Mouse (Mus musculus) erythroblast, adult 5-6 weeks (primary cell): ENCODE data around the gene Smco2. TPM values are rescaled to one million over a fixed set of nuclear protein-coding genes. Genes with fewer than 3 reads are reported as not detected.

Source experiments
- ATAC-seq: replicated peaks from 2 replicates; pipeline ENCODE4 v1.8.0; 2016; ENCODE audit warnings: moderate number of reproducible peaks, mild to moderate bottlenecking, moderate TSS enrichment, inconsistent platforms; ENCODE audit not compliant: poor library complexity, low FRiP score, severe bottlenecking
- total RNA-seq, 2 experiments: library from RNA; stranded (forward) in 1 of 2; stranded (reverse) in 1 of 2; fragments of 150-400 nt in 1 of 2; fragments of 200-764, 138-1000 nt in 1 of 2; gene quantifications; 2 replicates each; pipeline versions ENCODE4 v1.2.3 to v1.2.4; 2015 to 2017; ENCODE audit warnings: low replicate concordance in 2 of 2

Smco2 gene
- total RNA-seq (2015; ENCODE audit: low replicate concordance) = not detected in 2 replicates
- not detected in 2 replicates for total RNA-seq (2017; ENCODE audit: low replicate concordance)

DNA sequence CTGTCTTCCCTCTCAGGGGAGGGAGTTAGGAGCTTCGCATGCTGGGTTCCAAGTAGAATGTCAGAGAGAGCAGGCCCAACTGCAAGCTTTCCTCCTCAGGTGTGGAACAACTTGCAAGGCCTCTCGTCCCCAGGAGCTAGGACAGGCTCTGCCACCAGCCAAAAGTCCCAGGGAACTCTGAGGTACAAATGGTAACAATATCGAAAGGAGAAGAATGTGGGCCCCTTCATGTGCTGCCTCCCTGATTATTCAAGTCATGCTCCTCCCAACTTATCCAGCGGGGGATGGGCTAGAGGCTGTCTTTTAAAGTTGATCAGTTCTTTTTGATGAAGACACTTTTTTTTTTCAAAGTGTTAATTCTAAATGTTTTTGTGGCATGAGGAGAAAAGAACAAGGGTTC lies at the start of gene Smco2:
Smco2 (plus strand) TSS at position 55 of the 400 bp plus-strand sequence.
- ATAC-seq = no peak

GRCm38 (mm10) chr6:146809991-146810390 lies 39.9 kb upstream of the Smco2 start:
- ATAC-seq = no peak

DNA sequence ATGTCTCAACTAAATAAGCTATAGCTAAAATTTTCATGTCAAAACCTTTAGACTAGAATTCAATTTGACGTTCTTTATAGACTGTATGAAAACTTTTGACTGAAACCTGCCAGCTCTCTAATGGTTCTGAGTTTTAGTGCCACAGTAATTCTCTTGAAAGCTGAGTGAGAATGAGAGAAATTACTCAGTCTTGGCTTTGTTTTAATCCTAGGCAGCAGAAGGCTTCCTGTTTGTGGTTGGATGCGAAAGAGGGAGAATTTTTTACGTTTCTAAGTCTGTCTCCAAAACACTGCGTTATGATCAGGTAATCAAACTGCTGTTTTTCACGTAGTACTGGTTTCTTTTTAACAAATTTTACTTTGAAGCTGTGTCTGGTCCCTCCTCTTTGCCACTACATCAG lies 36.9 kb upstream of the Smco2 start:
- ATAC-seq = no peak

DNA sequence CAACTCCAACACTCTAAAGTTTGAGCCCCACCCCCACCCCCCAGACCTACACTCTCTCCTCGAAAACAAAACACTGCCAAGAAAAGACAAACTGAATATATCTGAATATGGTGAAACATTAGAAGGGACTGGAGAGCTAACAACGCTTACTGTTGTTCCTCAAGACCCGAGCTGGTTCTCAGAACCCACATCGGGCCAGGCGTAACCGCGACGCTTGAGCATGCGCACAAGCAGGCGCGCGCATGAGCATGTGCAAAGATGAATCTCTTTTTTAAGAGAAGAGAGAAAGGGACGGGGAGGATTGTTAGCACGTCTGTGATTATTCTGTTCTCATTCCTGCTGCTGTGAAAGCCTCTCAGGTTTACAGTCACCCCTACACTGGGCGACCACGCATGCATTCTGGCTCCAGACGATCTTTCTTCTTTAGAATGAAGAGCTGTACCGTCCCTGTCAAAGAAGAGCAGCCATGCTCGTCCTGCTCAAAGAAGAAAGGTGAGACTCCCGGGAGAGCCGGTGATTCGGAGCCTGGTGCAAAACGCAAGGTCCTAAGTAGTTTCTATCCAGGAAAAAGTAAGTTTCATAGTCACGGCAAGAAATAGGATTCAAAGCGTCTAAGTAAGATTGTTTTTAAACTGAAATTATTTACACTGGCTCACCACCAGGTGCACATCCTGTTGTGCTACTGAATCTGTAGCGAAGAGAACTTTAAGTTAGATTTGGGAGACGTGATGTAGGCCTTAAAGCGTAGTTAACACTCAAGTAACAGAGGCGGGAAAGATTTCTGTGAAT lies 29.5 kb upstream of the Smco2 start:
- no peak for ATAC-seq

- ATAC-seq = no peak
Observed at GRCm38 (mm10) chr6:146821958-146822357, 27.9 kb upstream of the Smco2 start.

GRCm38 (mm10) chr6:146824727-146825486 lies 25.0 kb upstream of the Smco2 start:
- ATAC-seq = peak; percentile 85

DNA sequence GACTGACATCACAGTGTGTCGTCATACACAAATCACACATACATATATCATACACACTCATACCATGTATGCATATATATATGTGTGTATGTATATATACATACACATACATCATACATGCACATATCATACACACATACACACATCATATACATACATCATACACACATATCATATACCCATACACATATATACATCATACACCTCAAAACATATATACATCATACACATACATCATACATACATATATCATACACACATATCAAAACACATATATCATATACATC lies 24.5 kb upstream of the Smco2 start:
- ATAC-seq = 0 out of 2 replicates have a peak, but pooled peaks have one; percentile 17

- ATAC-seq = no peak
Observed at GRCm38 (mm10) chr6:146831320-146831719, 18.6 kb upstream of the Smco2 start.

GRCm38 (mm10) chr6:146833485-146834314 lies 16.2 kb upstream of the Smco2 start:
- ATAC-seq = peak; percentile 64; the same call in 1 of the 2 replicates

- no peak for ATAC-seq
Observed at GRCm38 (mm10) chr6:146834342-146834741, 15.6 kb upstream of the Smco2 start.

DNA sequence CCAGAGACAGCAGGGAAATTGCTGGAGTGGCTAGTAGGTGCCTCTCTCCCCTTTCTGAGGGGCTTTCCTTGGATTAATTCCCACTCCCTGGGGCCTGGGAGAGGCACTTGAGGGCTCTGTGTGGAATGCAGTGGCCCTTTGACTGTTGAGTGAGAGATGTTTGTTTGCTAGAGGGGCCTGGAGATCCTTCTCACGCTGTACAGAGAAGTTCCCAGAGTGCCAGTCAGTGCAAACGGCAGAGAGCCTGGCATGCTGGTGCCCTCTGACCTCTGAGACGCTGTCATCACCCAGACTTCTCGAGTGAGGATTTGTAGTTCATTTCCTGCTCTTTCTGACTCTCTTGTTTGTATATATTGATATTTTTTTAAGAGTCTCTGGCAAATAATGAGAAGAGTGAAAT lies 14.1 kb upstream of the Smco2 start:
- no peak for ATAC-seq

DNA sequence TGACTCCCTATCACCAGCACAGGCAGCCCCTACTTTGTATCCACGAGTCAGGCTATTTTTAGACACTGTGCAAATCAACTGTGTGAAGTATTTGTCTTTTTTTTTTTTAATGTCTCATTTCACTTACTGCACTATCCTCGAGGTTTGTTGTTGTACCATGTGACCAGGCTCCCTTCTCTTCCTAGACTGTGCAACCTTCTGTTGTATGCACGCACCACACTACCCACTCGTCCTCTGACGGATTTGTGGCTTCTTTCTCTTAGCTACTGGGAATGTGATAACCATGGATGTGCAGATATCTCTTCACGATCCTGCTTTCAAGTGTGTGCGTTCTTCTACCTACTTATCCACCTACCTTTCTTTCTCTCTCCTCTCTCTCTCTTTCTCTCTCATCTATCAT lies 12.6 kb upstream of the Smco2 start:
- ATAC-seq = no peak

- no peak for ATAC-seq
Observed at GRCm38 (mm10) chr6:146838366-146838765, 11.5 kb upstream of the Smco2 start.

- ATAC-seq = no peak
Observed at GRCm38 (mm10) chr6:146838863-146839262, 11.0 kb upstream of the Smco2 start.

DNA sequence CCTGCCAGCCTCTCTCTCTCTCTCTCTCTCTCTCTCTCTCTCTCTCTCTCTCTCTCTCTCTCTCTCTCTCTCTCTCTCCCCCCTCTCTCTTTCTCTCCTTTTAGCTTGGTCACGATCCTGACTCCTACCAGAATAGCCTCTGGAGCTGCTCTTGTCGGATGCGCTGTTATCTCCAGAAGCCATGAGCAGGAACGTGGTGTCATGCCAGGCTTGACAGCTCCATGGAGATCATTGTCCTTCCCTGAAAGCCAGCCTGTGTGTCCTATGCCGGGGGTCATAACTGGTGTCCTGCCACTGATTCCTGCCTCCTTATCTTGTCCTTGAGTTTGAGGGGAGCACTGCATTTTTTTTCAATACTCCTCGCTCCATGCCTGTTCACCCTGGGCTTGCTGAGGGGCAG lies 5.0 kb upstream of the Smco2 start:
- ATAC-seq = no peak

GRCm38 (mm10) chr6:146845347-146845746 lies 4.6 kb upstream of the Smco2 start:
- ATAC-seq = no peak

DNA sequence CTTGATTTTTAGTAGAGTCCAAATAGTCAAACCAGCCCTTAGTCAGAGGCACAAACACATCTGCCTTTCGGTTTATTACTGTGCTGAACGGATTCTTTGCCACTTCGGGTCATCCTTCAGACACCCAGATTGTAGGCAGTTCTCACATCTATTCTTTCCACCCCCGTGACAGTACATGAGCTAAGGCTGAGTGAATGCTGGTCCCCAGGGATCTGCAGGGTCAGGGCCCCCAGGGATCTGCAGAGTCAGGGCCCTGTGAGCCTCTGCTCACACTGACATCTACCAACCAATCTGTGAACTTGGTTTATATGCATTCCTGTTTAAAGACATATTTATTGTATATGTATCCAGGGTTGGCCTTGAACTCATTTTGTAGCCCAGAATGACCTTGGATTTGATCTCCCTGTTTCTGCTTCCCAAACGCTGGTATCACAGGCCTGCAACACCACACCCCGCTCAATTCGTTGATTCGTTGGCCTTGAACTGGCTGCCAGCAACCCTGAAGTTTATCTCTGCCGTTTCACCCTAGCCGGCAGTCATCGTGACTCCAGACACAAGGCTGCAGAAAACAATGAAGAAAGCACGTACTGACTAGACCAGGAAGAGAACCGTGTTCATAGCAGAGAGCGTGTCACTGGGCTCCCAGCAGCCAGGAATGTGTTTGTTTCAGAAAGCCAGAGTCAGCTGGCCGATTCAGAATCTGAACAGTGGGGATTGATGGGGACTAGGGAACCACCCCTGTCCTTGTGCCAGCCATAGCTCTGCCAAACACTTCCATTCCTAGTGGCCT lies 3.7 kb upstream of the Smco2 start:
- ATAC-seq = no peak

- no peak for ATAC-seq
Observed at GRCm38 (mm10) chr6:146847402-146847801, 2.5 kb upstream of the Smco2 start.

- no peak for ATAC-seq
Observed at GRCm38 (mm10) chr6:146848281-146848680, 1.6 kb upstream of the Smco2 start.

DNA sequence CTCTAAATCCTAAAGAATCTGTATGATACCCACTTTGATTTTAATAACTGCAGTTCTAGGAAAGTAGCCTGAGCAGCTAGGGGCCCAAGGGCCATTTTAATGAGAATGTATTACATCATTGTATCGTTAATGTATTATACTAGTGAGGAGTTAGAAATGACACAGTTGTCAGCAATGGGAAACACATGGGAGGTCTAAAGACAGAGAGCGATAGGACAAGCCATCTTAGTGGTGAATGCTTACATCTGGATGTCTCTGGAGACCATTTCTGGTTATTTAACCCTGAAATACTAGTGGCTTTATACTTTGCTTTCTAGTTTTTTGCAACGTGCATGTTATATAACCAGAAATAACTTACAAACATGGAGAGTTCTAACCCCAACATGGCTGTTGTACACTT lies 2.0 kb downstream of the Smco2 start:
- ATAC-seq = no peak
